Mouse (Mus musculus): Measurements from ENCODE around the gene Cacng7. TPM values are rescaled to one million over a fixed set of nuclear protein-coding genes. Genes with fewer than 3 reads are reported as not detected.
A peak's percentile ranks its signal among the peaks of the same experiment; 100 is the strongest.

Cacng7 gene
- polyA plus RNA-seq, 1 experiment from 2014 or later = 0.86 TPM

DNA sequence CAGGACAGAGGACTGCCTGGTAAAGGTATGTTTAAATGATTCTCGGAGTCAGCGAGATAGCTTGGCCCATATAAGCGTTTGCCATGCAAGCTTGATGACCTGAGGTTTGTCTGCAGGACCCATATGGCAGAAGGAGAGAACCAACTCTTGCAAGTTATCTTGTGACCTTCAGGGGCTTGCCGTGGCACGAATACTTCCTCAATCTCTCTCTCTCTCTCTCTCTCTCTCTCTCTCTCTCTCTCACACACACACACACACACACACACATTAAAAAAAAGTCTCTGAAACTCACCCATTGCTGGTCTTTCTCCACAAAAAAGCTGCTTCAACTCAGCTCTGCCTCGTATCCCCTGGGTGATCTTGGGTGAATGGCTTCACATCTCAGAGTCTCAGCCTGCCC, 56.1 kb downstream of the Cacng7 start:
- H3K36me3 ChIP-seq (ENCODE audit: control insufficient read depth, insufficient read depth) = no peaks in the 10 kb centered on the region

DNA sequence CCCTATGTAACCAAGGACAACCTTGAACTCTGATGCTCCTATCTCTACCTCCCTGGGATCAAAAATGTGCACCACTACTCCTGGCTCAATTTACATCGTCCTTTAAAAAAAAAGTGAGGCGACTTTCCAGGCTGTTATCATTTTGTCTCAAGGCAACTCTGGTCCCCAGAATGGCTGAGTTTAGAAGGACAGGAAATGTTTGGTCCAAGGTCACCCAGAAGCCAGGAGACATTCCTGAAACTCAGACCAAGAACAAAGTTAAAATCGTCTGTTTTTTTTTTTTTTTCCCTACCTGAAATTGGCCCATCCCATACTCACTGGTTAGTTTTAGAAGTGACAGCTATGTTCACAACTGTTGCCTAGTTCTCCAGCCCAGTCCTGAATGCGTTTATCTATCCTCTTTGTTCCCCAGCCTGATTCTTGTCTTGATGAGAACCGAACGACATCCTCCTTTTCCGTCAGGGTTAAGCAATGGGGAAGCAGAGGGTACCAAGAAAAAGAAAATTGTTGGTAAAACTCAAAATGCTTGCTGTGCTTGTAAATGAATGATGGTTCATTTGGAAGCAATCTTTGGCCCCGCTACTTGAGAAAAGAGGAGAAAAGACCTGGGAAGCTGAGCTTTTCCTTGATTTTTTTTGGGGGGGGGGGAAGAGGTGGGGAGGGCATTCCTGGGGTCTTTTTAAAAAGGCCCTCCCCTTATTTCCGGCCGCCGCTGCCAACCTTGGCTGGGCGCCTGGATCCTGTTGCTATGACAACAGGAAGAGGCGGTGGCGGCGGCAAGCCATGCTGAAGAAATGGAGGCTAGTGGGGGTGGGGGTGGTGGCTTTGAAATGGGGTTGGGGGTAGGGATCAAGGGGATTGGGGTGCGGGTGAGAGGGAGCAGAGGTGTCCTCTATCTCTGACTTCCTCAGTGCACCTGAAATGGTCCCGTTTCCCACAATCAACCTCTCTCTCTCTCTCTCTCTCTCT, 57.0 kb downstream of the Cacng7 start:
- WGBS = 3% methylated on average over 17 of the region's 17 CpGs
- Histone ChIP-seq H3K4me3 (ENCODE audit: low read depth, low read length) (no peak overlapping the region), H3K4me1 (replicated peaks; ENCODE audit: control insufficient read depth, insufficient read depth, low read length) (no peaks in the 10 kb centered on the region), H3K36me3 (ENCODE audit: control insufficient read depth, insufficient read depth) (no peaks in the 10 kb centered on the region), H3K27ac (ENCODE audit: low read depth, low read length) (no peak overlapping the region), H3K4me2 (replicated peaks; ENCODE audit: low read depth) (peak overlapping the region; percentile 38), H3K27me3 (replicated peaks; ENCODE audit: control insufficient read depth, insufficient read depth, low read length) (no peaks in the 10 kb centered on the region), H3K9ac (ENCODE audit: low read depth, low read length) (no peak overlapping the region), H3K9me3 (ENCODE audit: control insufficient read depth) (no peaks in the 10 kb centered on the region)
- TF ChIP-seq CTCF (IDR thresholded peaks at IDR 0.05; ENCODE audit: low read depth) = no peak
- ATAC-seq = no peak

More for the DNA sequence above, 56.1 kb downstream of the Cacng7 start:
- no peak overlapping the region for H3K27ac ChIP-seq (ENCODE audit: low read depth, low read length)
- no peak for ATAC-seq
- WGBS = 53% methylated on average over 6 of the region's 6 CpGs
- no peak overlapping the region for H3K4me3 ChIP-seq (ENCODE audit: low read depth, low read length)
- H3K4me2 ChIP-seq (replicated peaks; ENCODE audit: low read depth) = no peak overlapping the region
- no peaks in the 10 kb centered on the region for H3K4me1 ChIP-seq (replicated peaks; ENCODE audit: control insufficient read depth, insufficient read depth, low read length)
- H3K9me3 ChIP-seq (ENCODE audit: control insufficient read depth) = no peaks in the 10 kb centered on the region
- H3K9ac ChIP-seq (ENCODE audit: low read depth, low read length) = no peak overlapping the region
- TF ChIP-seq CTCF (IDR thresholded peaks at IDR 0.05; ENCODE audit: low read depth) = no peak
- no peaks in the 10 kb centered on the region for H3K27me3 ChIP-seq (replicated peaks; ENCODE audit: control insufficient read depth, insufficient read depth, low read length)

DNA sequence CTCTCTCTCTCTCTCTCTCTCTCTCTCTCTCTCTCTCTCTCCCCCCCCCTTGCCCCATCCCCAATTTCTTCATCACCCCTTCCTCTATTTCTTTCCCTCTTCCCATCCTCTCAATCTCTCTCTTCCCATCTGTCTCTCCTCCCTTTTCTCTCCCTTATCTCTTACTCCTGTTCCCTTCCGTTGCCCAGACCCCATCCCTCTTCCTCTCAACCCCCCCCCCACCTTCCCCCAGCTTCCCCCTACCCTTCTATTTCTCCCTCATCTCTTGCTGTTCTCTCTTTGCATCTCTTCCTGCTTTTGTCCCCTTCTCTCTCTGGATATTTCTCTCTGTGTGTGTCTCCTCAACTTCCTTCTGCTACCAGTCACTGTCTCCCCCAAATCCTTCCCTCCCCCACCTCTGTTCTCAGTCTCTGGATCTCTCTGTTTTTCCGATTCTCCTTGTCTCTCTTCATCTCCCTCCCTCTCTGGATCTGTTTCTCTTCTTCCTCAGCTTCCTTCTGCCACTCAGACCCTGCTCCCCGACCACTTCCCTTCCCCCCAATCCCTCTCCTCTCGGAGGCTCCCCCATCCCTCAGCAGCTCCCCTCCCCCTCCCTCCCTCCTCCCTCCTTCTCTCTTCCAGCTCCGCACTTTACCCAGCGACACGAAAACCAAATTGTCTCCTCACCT, 57.8 kb downstream of the Cacng7 start, which contains the start of gene Cacng8:
Cacng8 (plus strand) TSS at position 271 of the 668 bp plus-strand sequence.
- Histone ChIP-seq H3K27me3 (replicated peaks; ENCODE audit: control insufficient read depth, insufficient read depth, low read length) (no peaks in the 10 kb centered on the region), H3K9ac (ENCODE audit: low read depth, low read length) (no peak within 1 kb of the TSS), H3K4me3 (ENCODE audit: low read depth, low read length) (no peak within 1 kb of the TSS), H3K27ac (ENCODE audit: low read depth, low read length) (no peak within 1 kb of the TSS), H3K36me3 (ENCODE audit: control insufficient read depth, insufficient read depth) (no peaks in the 10 kb centered on the region), H3K4me2 (replicated peaks; ENCODE audit: low read depth) (peak within 1 kb of the TSS; percentile 38), H3K9me3 (ENCODE audit: control insufficient read depth) (no peaks in the 10 kb centered on the region), H3K4me1 (replicated peaks; ENCODE audit: control insufficient read depth, insufficient read depth, low read length) (no peaks in the 10 kb centered on the region)
- WGBS = 0% methylated on average over 7 of the region's 7 CpGs
- ATAC-seq = no peak
- no peak for TF ChIP-seq CTCF (IDR thresholded peaks at IDR 0.05; ENCODE audit: low read depth)

DNA sequence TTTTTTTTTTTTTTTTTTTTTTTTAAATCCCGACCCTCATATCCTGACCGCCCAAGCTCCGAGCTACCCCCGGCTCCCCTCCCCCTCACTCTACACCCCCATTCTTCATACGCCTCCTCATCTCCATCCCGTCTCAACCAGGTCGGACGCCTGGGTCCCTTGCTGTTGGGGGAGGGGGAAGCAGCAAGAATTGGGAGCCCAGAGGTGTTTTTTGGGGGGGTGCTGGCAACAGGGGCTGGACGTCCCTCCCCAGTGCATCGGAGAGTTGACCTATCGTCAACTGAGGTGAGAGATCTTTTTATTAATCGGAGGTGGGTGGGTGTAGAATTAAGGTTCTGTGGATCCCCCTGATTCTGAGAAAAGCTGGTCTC, 58.3 kb downstream of the Cacng7 start:
- Histone ChIP-seq H3K36me3 (ENCODE audit: control insufficient read depth, insufficient read depth) (no peaks in the 10 kb centered on the region), H3K27ac (ENCODE audit: low read depth, low read length) (no peak overlapping the region), H3K27me3 (replicated peaks; ENCODE audit: control insufficient read depth, insufficient read depth, low read length) (no peaks in the 10 kb centered on the region), H3K4me2 (replicated peaks; ENCODE audit: low read depth) (0 out of 2 replicates have a peak overlapping the region, but pooled peaks have one; percentile 30), H3K9ac (ENCODE audit: low read depth, low read length) (no peak overlapping the region), H3K4me3 (ENCODE audit: low read depth, low read length) (no peak overlapping the region), H3K4me1 (replicated peaks; ENCODE audit: control insufficient read depth, insufficient read depth, low read length) (no peaks in the 10 kb centered on the region), H3K9me3 (ENCODE audit: control insufficient read depth) (no peaks in the 10 kb centered on the region)
- no peak for ATAC-seq
- 13% methylated on average over 12 of the region's 12 CpGs for WGBS
- no peak for TF ChIP-seq CTCF (IDR thresholded peaks at IDR 0.05; ENCODE audit: low read depth)

DNA sequence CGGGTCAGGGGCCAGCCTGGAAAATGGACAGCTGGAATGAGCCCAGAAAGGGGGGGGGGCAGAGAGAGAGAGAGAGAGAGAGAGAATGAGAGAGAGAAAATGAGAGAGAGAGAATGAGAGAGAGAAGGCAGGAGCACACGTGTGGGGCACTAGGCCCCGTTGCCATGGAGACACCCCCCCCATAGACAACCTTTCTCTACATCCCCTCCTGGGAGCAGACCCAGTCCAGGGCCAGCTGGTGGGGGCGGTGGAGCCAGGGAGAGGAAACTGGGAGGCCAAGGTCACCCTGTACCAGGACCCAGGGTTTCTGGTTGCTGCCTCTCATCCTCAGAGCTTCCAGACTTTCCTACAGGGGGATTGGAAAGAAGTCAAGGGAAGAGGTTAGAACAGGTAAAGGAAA, 59.1 kb downstream of the Cacng7 start:
- Histone ChIP-seq H3K4me3 (ENCODE audit: low read depth, low read length) (no peak overlapping the region), H3K9ac (ENCODE audit: low read depth, low read length) (no peak overlapping the region), H3K27me3 (replicated peaks; ENCODE audit: control insufficient read depth, insufficient read depth, low read length) (no peaks in the 10 kb centered on the region), H3K4me1 (replicated peaks; ENCODE audit: control insufficient read depth, insufficient read depth, low read length) (no peaks in the 10 kb centered on the region), H3K9me3 (ENCODE audit: control insufficient read depth) (no peaks in the 10 kb centered on the region), H3K4me2 (replicated peaks; ENCODE audit: low read depth) (no peak overlapping the region), H3K27ac (ENCODE audit: low read depth, low read length) (no peak overlapping the region), H3K36me3 (ENCODE audit: control insufficient read depth, insufficient read depth) (no peaks in the 10 kb centered on the region)
- 23% methylated on average over 4 of the region's 4 CpGs for WGBS
- ATAC-seq = no peak
- no peak for TF ChIP-seq CTCF (IDR thresholded peaks at IDR 0.05; ENCODE audit: low read depth)

DNA sequence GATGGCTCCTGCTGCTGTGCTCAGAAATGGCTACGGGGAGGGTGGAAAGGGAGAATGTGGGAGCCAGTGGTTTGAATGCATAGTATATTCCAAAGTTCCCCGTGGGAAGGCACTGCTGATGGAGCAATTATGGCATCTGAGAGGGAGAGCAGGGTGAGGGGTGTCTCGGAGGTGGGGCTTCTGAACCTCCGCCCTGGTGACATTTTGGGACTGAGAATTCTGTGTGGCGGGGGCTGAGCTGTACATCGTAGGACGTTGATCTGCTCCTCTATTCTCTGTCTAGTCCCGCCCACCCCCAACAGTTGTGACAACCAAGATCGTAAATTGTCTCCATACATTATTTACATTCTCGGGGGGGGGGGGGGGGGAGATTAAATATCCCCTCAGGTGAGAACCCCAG, 64.6 kb downstream of the Cacng7 start:
- Histone ChIP-seq H3K27me3 (replicated peaks; ENCODE audit: control insufficient read depth, insufficient read depth, low read length) (no peaks in the 10 kb centered on the region), H3K4me2 (replicated peaks; ENCODE audit: low read depth) (no peak overlapping the region), H3K4me3 (ENCODE audit: low read depth, low read length) (no peak overlapping the region), H3K9ac (ENCODE audit: low read depth, low read length) (no peak overlapping the region), H3K4me1 (replicated peaks; ENCODE audit: control insufficient read depth, insufficient read depth, low read length) (no peaks in the 10 kb centered on the region), H3K36me3 (ENCODE audit: control insufficient read depth, insufficient read depth) (no peaks in the 10 kb centered on the region), H3K9me3 (ENCODE audit: control insufficient read depth) (no peaks in the 10 kb centered on the region), H3K27ac (ENCODE audit: low read depth, low read length) (no peak overlapping the region)
- no peak for ATAC-seq
- TF ChIP-seq CTCF (IDR thresholded peaks at IDR 0.05; ENCODE audit: low read depth) = no peak
- 59% methylated on average over 9 of the region's 10 CpGs for WGBS

All from intestine, postnatal 0 days (tissue).